Mouse (Mus musculus) cerebellum, postnatal 14 days (tissue): ENCODE measurements around the gene Hsd11b2.

ENCODE experiments used
- DNase-seq, 2 experiments: peaks; one replicate each; pipeline ENCODE4 v3.0.0; 2021; ENCODE audit warnings: mixed read lengths in 2 of 2

Gene Hsd11b2

GRCm38 (mm10) chr8:105528206-105528605 lies 9.7 kb downstream of the Hsd11b2 start:
- DNase-seq, result no peak

DNA sequence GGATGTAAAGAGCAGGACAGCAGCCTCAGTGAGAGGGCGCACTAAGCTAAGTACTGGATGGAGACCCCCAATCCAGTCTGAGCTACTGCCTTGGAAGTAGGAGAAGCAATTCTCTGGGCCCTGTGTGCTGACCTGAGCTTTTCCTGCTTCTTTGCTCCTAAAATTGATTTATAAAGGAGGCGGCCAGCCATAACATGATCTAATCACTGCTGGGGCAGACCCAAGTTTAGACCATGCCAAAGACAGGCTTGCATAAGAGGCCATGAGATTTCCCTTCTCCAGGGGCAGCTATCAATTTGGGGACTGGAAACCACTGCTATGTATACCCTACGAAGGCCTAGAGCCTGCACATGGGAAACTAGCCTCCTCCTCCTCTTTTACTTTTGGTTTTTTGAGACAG lies 10.7 kb downstream of the Hsd11b2 start:
- DNase-seq, result no peak

- peak in 1 of 2 experiments; percentile 69 for DNase-seq
These were observed 13.2 kb downstream of the Hsd11b2 start for GRCm38 (mm10) chr8:105531774-105532173.

- no peak for DNase-seq
These were observed 14.9 kb downstream of the Hsd11b2 start for GRCm38 (mm10) chr8:105533439-105533838.

DNA sequence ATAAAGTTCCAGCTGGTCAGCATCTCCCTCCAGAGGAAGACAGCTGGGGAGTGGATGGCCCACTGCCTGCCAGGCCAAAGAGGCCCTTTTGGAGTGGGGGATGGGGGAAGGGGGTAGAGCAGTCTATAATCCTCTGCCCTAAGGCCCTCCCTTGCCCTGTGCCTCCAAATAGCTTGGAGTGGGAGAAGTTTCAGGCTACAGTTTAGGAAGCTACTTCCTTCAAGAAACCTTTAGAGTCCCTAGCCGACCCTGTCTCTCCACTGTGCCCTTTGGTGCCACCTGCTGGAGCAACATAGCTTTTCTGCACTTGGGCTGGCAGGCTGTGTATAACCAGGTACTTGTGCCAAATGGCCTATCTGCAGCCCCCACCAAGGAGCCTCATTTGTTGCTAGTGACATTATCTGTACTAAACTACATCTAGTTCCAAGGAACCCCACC lies 15.4 kb downstream of the Hsd11b2 start:
- DNase-seq, result peak; percentile 87 to 94

DNA sequence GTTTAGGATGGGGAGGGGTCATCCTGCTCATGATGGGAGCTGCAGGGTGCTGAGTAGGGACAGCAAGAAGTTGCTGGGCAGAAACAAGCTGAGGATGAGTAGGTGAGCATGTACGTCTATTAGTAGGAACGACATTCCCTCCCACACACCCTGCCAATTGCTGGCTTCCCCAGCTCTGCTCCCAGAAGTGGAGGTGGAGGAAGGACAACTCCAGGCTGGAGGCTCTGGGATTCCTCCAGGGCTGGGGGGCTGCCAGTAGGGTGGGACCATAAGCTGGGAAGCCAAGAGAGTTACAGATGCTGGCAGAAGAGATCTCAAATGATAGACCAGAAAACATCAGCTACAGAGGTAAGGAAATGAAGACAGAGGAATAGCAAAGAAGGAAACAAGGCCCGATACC lies 18.0 kb downstream of the Hsd11b2 start:
- no peak for DNase-seq

DNA sequence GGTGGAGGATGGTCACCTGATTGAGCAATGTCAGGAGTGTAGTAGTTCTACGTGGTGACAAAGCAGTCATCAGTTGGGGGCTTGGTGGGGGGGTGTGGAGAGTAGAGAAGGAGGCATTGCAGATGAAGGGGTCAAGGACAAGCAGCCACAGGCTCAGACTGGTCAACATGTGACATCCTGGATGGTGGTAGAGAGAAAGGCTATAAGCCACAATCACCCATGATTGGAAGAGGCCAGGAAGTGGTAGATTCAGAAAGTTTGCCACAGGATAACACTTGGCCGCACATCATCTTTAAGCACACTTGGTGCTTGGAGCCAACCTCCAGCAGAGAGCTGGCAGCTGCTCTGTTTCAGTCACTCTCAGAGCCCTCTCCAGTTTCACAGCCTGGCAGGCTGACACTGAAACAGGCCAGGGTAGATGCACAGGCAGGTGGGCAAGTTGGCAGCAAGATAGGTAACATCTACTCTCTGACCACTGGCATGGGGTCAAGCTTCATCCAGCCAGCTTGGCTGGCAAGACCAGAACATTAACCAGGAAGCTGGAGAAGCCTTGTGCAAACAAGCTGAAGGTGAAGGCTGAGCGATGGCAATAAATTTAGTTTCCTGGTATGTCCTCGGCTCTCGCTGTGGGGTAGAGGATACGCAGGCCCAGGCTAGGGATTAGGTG lies 18.6 kb downstream of the Hsd11b2 start:
- DNase-seq, result peak; percentile 77 to 83

- no peak for DNase-seq
These were observed 20.4 kb downstream of the Hsd11b2 start for GRCm38 (mm10) chr8:105538940-105539339.

GRCm38 (mm10) chr8:105542032-105542656 lies 23.6 kb downstream of the Hsd11b2 start:
- no peak for DNase-seq

DNA sequence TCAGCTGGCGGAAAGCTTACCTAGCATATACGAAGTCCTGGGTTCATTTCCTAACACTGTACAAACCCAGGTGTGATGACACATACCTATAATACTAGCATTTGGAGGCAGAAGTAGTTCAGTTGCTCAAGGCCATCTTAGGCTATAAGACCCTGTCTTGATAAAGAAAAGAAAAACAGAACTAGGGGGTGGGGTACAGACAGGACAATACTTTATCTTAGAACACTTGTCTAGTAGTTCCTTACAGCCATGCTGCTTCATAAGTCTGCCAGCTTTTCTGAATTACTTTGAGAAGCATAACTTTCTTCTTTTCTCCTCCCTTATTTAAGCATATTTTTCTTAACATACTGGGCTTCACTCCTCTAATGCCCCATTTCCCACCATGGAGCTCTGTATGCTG lies 24.3 kb downstream of the Hsd11b2 start:
- DNase-seq, result no peak

- DNase-seq, result no peak
These were observed 25.1 kb downstream of the Hsd11b2 start for GRCm38 (mm10) chr8:105543703-105544102.

DNA sequence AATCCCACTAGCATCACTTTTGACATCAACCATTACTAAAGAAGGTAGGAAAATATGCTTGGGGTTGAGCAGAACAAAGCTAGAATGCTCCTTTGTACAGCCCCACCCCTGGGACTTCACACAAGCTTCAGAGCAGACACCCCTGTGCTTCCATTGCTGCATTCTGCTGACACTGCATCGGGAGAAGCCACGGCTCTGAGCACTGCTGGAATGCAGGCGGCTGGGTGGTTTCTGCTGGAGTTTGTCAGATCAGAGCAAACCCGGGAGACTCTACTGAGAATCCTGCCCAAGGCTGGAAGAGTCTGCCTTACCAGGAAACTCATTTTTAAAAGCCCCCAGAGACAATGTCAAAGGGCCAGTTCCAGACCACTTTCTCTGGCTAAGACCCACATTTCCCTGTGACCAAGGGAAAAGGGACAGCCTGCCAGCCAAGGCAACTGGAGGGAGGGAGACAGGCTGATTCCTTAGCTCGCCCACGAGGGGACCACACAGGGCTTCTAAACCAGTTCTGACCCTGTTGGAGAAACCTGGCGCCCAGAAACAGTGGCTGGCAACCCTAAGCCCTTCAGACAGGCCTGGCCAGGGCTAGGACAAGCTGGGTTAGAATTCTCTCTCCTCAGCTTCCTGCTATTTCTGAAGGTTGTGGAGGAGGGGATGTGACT lies 26.1 kb downstream of the Hsd11b2 start:
- peak; percentile 57 to 59 for DNase-seq

GRCm38 (mm10) chr8:105545249-105545648 lies 26.7 kb downstream of the Hsd11b2 start:
- peak; percentile 54 to 63 for DNase-seq

DNA sequence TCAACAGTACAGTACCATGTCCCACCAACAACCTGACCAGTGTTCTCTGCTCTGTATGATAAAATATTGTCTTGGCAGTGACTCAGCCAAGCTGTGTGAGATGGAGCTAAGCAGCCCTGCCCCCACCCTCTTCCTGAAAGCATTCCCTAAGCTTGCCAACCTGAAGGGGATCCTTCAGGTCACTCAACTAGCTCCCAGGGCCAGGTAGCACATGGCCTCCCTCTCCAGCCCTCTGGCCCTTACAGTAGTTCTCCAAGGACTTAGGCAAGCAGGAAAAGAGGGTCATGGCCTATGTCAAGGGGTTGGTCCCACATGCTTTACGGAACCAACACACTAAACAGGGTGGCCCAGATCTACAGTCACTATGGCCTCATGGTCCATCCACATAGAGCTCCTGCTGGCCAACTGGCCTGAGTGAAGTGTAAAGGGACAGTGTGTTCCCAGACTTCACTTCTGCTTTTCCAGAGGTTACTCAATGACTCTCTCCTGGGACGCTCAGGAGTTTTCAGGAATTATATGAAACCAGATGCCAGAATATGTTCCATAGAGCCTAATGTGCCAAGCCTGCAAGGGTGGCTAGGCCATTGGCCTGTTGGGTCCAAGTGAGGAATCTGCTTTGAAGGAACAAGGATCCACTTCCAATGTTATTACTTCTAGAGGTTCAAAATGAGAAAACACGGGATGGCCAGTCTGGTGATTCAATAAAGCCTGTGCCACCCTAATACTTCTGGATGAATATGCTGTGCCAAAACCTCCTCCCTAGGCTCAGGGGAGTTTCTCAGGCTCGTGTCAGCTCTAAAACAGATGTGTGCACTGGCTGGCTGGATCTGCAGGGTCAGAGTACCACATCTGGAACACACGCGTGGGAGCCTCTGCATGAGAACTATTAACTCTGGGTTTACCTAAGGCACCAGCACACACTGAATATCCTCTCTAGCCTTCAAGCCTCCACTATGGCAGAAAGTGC lies 28.1 kb downstream of the Hsd11b2 start:
- peak in 1 of 2 experiments; percentile 58 for DNase-seq

- no peak for DNase-seq
These were observed 31.0 kb downstream of the Hsd11b2 start for GRCm38 (mm10) chr8:105549506-105549905.

- no peak for DNase-seq
These were observed 31.5 kb downstream of the Hsd11b2 start for GRCm38 (mm10) chr8:105550083-105550482.

GRCm38 (mm10) chr8:105552032-105552431 lies 33.5 kb downstream of the Hsd11b2 start:
- DNase-seq, result no peak

- no peak for DNase-seq
These were observed 34.3 kb downstream of the Hsd11b2 start for GRCm38 (mm10) chr8:105552824-105553223.

- DNase-seq, result peak; percentile 88 to 90
These were observed 35.5 kb downstream of the Hsd11b2 start for GRCm38 (mm10) chr8:105554087-105554486.

- DNase-seq, result no peak
These were observed 36.7 kb downstream of the Hsd11b2 start for GRCm38 (mm10) chr8:105555230-105555629.

GRCm38 (mm10) chr8:105562863-105563262 lies 44.3 kb downstream of the Hsd11b2 start:
- no peak for DNase-seq

DNA sequence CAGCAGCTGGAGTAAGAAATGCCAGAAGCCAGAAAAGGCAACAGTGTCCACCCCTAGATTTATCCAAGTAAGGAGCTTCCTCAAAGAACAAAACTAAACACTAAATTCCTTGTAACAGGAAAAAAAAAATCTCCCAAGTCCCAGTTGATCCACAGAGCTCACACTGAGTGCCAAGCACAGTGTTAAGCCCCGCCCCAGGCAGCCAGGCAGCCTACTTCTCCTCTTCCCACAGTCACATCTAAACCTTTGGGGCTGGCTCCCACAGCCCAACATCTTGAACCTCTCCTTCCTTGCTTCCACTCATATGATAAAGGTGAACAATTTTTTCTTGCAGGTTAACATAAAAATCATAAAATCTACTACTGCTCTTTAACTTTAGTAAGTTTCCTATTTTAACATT lies 45.3 kb downstream of the Hsd11b2 start:
- DNase-seq, result no peak
